Mouse (Mus musculus) naive thymus-derived CD4-positive, alpha-beta T cell, adult 2 months (primary cell): ENCODE measurements around the gene Hoxd11.

ENCODE experiments used
- DNase-seq: peaks from one replicate; pipeline ENCODE4 v3.0.0-alpha.2; 2011; ENCODE audit warnings: low read depth

Gene Hoxd11

DNA sequence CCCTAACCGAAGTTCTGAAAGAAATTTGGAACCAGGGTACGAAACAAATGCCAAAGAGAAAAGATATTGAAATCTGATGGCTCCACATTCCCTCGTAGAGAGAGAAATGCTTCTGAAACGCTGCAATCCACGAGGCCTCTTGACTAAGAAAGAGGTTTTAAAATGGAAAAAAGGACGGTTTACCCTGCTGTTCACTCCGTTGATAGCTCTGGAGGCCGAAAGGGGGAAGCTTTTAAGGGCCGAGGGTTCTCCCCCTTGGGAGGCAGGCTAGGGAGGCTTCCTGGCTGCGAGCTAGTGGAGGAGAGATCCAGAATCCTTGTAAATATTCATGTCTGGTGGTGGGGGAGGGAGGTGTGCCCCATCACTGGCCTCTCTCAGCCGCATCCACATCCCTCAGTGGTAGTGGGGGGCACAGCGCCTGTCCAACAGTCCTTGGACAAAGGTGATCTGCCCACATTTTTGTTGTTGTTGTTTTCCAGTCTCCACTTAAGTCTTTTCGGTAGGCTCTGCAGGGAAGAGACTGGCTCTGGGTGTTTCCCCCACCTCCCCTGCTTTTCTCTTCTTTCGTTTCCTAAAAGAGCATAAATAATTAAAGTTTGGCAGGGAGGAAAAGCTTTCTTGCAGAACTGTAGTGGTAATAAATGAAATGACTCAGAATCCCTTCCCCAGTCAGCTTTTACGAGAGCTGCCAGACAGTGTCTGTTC, at the start of gene Hoxd11:
Hoxd11 (plus strand) TSS at position 667 of the 705 bp plus-strand sequence.
- no peak for DNase-seq

DNA sequence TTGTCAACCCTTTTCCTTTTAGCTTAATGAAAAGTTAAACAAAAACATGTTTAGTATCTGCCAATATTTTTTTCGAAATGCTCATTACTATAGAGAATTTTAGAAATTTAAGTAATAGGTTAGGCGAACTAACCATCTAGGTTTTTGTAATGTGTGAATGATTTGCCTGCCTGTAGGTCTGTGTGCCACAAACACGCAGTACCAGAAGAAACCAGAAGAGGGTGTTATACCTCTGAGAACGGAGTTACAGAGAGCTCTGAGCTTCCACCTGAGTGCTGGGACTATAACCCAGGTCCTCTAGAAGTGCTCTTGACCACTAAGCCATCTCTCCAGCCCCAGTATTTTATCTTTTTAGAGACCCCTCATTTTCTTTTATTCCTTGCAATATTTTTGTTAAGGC, 43.9 kb upstream of the Hoxd11 start:
- no peak for DNase-seq

DNA sequence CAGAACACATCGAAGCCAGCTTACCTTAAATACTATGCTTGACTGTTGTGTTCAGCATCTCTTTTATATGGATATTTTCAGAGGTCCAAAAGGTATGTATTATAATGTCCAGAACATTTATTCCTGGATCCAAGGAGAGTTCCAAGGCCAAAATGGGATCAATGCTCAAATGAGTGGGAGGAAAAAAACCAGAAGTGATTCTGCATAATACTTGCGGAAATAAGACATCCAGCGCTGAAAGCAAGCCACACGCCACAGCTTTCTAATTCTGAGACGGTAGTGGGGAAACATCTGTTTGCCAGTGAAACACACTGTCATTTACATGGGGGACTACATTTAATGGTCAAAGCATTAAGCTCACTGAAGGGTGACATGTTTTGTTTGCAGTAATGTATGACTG, 36.9 kb upstream of the Hoxd11 start:
- DNase-seq = no peak

DNA sequence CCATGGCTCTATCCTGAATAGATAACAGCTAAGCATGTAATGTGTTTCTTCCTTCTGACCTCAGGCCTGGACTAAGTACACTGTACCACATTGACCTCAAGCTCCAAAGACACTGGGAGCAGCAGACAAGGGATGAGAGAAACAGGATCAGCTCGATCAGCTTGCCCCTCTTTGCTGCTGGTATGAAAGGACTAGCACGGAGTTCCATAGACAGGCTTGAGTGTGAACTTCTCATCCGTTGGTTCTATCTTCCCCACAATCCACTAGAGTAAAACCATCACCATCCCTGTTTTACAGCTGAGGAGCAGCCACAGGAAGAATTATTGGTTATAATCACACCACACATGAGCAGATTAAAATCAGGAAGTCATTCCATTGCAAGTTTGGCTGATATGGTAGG, 33.7 kb upstream of the Hoxd11 start:
- DNase-seq = no peak

DNA sequence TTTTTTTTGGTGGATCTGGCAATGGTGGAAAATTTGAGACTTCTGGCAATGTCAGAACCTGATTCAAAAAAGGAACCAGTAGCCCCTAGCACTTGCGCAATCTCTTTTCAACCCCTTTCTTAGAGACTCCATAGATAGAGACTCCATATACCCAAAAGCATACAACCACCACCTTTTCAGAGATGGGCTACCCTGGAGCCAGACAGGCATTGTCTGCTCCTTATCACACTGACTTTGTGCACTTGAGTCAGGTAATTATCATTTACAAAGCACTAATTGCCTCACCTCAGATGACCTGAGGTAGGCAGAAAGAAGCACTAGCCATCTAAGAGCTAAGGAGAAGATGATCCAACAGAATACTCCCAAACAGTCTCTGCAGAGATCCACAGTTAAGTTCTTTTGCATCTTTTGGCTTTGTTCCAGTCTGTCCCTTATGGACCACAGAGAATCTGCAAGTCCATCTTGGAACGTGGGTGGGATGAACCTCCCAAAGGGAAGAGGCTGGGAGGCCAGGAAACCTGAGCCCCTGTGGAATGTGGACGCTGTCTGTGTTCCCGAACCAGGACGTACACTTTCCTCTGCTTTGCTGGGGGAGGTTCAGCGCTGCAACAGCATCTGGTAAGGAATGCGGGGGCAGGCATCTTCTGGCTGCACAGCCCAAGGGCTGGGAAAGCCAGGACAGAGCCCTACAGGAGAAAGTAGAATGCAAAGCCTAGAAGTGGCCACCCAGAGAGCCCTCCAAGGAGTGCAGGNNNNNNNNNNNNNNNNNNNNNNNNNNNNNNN, 32.1 kb upstream of the Hoxd11 start:
- no peak for DNase-seq

DNA sequence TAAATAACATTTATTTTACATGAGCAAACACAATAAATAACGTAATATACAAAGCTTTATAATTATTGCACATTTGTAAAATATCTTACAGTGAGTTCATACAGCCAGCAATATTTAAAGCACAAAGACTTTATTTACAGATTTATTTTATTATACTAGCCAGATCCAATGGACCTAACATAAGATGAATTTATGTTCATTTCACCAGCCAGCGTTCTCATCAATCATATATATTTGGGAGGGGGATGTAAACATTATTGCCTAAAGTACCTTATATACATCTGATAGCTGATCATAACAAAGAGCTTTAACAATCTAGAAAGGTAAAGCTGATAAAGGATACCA, 26.4 kb upstream of the Hoxd11 start:
- DNase-seq = no peak

DNA sequence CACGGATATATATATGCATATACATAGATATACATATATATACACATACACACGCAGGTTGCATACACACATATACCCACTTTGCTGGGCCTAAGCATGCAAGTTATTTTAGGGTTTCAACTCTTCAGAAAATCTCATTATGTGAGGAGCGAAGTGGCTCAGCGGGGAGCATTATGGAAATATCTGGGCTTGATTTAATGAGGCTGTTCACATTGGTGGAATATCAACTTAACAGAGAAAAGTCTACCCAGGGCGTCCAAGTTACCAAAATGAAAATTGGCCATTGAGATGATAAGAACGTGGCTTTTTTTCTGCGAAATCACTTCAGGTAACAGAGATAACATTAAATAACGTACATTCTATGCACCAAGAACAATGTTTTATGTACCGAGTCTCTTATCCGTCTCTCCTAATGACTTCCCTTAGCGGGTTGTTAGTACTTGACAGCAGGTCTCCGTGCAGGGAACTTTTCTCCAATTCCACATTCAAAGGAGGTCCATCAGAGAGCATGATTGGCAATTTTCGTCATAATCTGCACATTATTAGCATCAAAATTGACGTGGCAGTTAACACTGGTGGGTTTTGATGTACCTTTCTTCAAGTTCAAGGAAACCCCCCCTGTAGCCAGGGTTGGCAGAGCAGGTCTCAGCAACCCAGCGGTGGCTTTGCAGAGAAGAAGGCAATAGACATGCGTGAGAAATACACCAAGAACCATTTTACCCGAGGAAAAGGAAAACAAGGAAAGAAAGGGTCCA, 25.4 kb upstream of the Hoxd11 start:
- DNase-seq = no peak

DNA sequence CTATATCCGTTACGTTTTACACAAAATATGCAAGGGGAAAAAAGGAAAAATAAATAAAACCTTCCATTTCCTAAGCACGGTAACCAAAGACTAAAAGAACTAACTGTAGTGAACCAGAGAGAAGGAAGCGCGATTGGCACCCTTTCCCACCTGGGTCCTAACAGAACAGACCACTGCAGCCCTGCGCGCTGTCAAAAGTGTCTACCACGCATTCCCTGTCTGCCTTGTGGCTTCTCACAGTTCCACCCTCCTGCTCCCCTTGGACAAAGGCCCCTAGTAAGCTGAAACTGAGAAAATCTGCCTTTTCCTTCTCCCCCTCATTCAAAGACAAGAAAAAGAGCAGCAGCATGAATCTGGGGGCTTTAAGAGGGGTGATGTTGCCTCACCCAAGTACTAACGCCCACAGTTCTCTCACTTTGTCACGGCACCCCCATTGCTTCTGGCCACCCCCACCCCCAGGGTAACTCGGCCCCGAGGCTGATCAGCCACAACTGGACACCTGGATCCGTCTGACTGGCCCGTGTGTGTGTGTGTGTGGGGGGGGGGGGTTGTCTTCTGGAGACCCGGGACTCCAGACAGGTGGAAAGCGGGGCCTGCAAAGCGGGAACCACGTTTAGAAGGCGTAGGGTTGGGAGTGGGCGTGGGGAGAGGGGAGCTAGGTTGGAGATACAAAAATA, 24.5 kb upstream of the Hoxd11 start:
- DNase-seq = no peak

DNA sequence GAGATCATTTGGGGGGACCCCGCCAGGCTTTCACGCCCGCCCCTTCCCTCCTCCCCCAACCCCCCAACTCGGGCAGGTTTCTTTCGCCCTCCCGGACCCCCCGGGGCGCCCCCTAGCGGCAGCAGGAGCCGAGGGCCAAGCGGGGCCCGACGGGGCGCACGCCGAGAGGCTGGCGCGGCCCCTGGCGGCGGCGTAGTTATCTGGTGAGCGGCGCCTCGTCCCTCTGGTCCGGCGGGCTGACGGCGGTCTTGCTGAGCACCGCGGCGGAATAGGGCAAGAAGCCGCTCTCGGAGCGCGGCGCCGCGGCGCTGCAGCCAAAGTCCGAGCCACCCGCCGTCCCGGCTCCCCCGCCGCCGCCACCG, 24.0 kb upstream of the Hoxd11 start:
- DNase-seq = no peak

DNA sequence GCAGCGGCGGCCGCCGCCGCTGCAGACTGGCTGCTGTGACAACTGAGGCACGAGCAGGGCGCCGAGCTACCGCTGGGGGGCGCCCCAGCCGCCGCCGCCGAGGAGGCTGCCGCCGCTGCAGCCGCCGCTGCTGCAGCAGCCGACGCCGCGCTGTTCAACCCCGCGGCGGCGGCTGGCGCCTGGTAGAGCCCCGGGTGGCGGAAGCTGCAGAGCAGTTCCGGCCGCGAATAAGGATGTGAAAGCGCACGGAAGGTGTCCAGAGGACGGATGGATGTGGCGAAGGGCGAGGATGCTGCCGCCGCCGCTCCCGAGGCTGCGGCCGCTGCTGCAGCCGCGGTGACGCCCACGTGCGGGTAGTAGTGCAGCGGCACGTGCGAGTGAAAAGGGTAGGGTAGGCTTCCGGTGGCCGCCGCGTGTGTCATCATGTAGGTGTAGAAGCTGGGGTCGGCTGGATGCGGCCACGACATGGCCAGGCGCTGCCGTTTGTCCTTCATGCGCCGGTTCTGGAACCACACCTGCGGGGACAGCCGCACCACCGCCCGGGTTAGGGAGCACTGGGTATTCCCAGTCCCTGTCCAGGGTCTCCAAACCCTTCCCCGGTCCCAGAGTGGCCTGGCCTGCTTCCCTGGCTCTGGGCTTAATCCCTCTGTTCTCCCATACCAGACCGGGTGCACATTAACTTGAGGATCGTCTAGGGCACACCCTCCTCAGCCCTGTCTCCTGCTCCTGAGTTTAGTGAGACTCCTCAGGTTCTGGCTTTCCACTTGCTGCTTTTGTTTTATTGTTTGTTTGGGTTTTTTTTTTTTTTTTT, 23.3 kb upstream of the Hoxd11 start:
- DNase-seq = peak; percentile 45

DNA sequence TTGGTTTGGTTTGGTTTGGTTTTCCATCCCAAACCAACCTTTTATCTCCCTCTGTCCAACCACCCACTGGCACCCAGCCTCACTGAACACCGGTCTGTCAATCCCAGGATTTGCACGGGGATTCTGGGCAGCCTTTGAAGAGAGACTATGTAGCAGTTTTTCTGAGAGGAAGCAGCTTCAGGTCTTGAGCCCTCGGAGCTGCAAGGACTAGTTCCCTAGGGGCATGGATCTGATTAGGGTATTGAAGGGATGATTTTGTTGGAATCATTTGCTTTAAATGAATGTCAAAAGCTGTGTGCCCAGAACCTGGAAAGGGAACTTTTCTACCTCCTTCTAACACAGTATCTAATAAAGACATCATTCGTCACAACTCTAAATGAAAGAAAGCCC, 22.7 kb upstream of the Hoxd11 start:
- DNase-seq = no peak

DNA sequence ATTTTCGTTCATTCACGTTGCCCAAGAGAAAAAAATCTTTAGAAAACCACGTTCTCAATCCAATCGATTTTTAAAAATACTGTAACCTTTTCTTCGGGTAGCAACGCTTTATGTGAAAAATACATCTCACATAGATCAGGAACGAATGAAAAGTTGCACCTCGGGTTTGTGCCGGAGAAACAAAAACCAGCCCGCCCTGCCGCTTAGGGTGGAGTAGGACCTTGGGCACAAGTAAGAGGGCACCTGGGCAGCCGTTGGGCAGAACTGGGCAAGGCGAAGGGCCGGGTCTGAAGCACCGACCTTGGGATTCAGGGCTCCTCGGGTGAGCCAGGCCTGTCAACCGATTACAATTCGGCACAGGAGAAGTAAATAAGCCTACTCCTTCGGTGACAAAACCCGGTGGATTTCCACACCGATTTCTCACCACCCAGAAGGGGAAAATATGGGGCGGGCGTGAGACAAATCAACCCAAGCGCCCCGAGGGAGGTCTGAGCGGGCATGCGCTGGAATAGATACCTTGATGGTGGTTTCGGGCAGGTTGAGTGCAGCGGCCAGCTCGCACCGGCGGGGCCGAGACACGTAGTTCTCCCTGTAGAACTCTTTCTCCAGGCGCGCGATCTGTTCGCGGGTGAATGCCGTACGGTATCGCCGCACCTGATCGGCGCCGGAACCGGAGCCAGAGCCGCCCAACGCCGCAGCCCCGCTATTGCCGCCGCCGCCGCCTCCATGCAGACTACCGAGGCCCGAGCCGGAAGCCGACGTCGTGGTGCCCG, 21.9 kb upstream of the Hoxd11 start:
- peak; percentile 39 for DNase-seq

DNA sequence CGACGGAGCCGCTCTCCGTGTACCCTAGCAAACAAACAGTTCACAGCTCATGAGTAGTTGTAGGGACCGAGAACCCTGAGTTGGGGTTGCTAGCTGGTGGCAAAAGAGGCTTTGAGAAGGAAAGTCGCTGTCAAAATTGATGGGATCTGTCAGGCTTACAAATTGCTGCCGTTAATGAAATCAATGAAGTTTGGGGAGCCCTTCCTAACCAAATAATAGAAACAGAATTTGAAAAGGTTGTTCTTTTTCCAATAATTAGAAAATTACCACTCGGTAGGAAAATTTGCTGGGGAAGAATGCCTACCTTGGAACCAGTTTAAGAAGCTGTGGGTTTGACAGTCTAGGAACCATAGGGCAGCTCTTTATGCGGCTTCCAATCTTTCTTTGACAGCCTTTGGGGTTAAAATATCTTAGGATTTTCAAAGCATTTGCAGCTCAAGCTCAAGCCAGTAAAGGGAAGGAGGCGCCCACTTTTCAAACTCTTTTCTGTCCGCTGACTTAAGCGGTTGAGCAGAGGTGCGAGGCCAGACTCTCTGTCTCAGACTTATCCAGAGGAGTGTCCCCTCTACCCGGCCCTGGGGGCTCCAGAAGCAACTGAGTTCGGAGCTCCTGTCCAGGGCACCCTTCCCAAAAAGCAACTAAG, 21.2 kb upstream of the Hoxd11 start:
- no peak for DNase-seq

DNA sequence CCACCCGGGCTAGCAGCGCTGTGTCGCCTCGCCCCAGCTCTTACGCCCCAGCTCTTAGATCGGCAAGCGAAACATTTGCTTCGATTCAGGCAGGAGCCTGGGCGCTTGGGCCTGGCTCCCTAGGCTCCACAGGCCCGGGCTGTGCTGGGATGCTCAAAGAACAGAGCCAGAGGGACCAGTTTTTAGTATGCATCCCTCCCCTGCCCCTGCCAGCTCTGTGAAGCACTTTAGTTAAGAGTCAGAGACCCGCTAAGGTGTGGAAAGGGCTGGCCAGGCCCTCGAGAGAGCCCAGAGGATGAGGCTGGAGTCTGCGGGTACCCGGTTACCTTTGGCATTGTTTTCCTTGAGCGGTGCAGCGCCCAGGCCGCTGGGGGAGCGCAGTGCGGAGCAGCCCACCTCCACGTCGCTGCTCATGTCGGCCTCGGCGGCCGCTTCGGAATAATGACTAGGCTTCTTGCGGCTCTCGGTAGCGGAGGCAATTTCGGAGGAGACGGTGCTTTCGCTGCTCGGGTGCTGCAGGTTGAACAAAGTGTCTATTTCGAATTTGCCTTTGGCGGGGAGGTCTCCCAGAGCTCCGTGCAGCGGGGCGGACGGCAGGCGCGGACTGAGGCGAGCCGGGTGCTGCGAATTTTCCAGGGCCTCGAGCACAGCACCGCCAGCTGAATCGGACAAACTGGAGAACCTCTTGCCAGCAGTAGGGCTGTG, 20.5 kb upstream of the Hoxd11 start:
- DNase-seq = no peak

DNA sequence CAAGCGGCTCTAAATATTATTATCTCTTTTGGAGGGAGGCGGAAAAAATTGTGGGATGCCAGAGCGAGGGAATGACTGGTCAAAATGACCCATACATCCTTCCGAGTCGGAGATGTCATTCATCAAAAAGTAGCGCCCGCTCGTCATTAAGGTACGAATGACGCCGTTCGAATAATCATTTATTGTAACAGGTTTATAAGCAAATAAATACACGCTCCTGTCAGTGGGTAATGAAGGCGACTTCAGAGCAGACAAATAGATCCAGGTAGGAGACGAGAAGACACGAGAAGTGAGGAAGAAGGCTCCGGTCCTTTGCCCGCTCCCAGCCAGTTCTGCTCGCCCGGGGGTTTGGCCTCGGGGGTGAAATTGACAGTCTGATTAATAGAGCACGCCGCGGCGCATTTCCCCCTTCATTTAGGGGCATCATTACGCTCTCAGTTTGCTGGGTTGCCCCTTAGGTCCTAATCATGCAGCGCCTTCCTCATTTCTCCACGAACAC, 19.8 kb upstream of the Hoxd11 start, which contains the start of gene Evx2:
Evx2 (minus strand) TSS at position 51 of the 499 bp plus-strand sequence.
- no peak for DNase-seq

DNA sequence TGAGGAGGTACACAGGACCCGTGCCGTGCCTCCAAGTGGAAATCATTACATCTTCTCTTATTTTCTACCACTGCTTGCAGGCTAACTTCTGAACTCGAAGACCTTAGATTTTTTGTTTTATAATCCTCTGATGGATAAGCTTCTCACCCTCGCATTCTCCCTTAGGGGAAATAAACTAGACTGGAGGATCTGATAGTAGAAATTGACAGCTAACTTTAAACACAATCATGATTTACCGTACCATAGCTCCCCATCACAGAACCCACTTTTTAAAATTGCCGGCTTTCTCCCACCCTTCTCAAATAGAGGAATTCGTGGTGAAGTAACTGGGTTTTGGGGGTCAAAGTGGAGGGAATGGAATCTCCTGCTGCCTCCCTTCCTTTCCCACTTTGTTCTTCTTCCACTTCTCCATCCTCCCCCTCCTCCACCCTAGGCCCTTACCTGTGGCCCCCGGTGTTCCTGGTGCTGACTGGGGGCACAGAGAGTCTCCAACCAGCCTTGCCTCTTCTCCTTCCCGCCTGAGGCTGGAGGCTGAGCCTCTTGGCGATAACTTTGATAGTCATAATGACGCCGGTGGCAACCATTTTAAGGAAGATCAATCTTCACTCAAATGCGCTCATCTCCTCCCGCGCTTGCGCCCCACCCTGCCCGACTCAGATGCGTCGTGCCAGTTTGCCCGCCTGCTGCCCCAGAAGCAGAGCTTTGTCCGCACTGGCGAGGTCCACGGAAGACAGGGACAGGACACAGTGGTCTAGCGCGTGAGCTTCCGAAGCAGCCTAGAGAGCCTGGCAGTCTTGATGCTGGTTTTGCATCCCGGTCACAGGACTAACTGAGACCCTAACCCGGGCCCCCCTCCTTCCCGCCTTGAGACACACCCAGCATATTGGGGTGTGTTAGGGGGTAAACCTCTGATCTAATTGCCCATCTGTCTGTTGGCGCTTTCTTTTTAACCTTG, 18.7 kb upstream of the Hoxd11 start:
- DNase-seq = no peak

DNA sequence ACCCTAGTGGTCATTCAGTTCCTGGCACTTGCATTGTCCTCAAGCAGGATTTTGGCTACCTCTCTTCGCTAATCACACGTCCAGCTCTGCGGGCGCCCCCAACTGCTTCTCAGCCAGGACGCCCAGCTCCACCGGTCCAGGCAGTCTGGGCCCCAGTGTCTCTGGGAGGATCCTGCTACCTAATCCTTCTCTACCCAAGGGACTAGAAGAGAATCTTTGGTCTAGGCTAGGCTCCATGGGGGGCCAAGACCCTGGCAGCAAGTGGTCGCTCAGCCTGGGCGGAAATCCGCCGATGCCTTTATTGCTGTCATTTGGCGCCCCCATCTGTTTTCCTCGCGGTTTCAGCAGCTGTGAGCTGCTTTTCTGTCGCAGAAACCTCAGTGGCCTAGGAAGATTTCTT, 17.7 kb upstream of the Hoxd11 start:
- no peak for DNase-seq

DNA sequence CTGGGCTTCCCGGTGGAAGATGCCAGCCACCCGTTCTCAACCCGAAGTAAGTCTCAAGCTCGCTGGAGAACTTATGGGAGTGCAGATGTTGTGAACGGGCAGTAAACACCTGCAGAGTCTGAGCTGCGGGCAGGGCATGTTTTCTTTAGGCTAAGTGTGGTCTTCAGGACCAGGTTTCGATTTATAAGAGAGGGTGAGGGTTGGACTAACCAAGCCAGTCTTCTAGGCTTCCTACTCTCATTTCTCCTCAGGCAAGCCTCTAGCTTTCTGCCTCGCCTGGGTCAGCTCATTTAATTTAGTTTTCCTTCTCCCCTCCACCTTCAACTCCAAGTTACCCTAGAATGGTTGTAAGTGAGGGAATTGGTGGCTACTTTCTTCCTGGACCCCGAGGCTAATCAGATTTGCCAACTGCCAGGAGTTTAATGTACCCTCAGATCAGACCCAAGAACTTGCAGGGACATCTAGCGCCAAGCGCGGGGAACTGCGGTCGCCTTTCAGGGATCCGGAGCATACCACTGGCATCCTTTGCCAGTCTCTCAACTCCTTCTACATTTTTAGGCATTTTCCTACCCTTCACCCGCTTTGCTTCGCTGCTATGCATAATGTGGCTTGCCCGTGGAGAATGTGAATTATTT, 15.9 kb upstream of the Hoxd11 start:
- no peak for DNase-seq
